ENCODE assay signal across 9 mouse cellular contexts in genomic region chr9:7602982-7603742, GRCm38 (mm10). TPM values are rescaled to one million over a fixed set of nuclear protein-coding genes. Genes with fewer than 3 reads are reported as not detected.
DNase-seq lines count a peak whose midpoint lies in the region; ATAC-seq and TF ChIP-seq lines count a peak whose summit lies in the region.
"Had no signal": no experiment of that assay in that cellular context is flagged by ENCODE, and none has a peak within 500 bp of the region (broad histone marks: within the 10 kb centered on the region; RNA-seq: fewer than 3 reads in every experiment).

No protein-coding gene starts in this region.

- no peak overlapping the region for H3K4me3 ChIP-seq in MEL (ENCODE audit: control insufficient read depth in 1 of 2, insufficient read depth in 1 of 2, low read depth in 2 of 2, low read length in 2 of 2)
- H3K4me3 ChIP-seq in forebrain, embryonic 11.5 days (ENCODE audit: low read depth, low read length) = no peak overlapping the region
- H3K4me3 ChIP-seq in hindbrain, embryonic 16.5 days (ENCODE audit: low read length) = no peak overlapping the region

- no peak overlapping the region for H3K27ac ChIP-seq in MEL (ENCODE audit: control insufficient read depth, low read depth, low read length)
- H3K27ac ChIP-seq in forebrain, embryonic 11.5 days (ENCODE audit: low read depth, low read length) = no peak overlapping the region
- no peak overlapping the region for H3K27ac ChIP-seq in hindbrain, embryonic 16.5 days (ENCODE audit: low read depth, low read length)

- no peak overlapping the region for H3K4me2 ChIP-seq in forebrain, embryonic 11.5 days (ENCODE audit: low read depth, low read length, severe bottlenecking)
- H3K4me2 ChIP-seq in hindbrain, embryonic 16.5 days (ENCODE audit: low read length) = no peak overlapping the region

- TF ChIP-seq RAD21 in MEL (IDR thresholded peaks at IDR 0.05; ENCODE audit: low read depth, low read length) = no peak; the same call in none of the 2 replicates

- peak; percentile 83 for ATAC-seq in forebrain, embryonic 11.5 days (replicated peaks; ENCODE audit: low FRiP score)
- ATAC-seq in hindbrain, embryonic 16.5 days = peak; percentile 64
- ATAC-seq in megakaryocyte-erythroid progenitor cell, adult 5-6 weeks (replicated peaks; ENCODE audit: low FRiP score, low TSS enrichment, poor library complexity, severe bottlenecking) = peak; percentile 90

- no peaks in the 10 kb centered on the region for H3K9me3 ChIP-seq in MEL (replicated peaks; ENCODE audit: insufficient read depth, low read length)
- no peaks in the 10 kb centered on the region for H3K9me3 ChIP-seq in forebrain, embryonic 11.5 days (ENCODE audit: control insufficient read depth, low read length)
- no peaks in the 10 kb centered on the region for H3K9me3 ChIP-seq in hindbrain, embryonic 16.5 days (ENCODE audit: control insufficient read depth, low read length)

- no peaks in the 10 kb centered on the region for H3K36me3 ChIP-seq in MEL (ENCODE audit: control insufficient read depth in 1 of 2, insufficient read depth in 2 of 2, low read length in 2 of 2)
- no peaks in the 10 kb centered on the region for H3K36me3 ChIP-seq in forebrain, embryonic 11.5 days (ENCODE audit: control insufficient read depth, insufficient read depth, low read length)
- no peaks in the 10 kb centered on the region for H3K36me3 ChIP-seq in hindbrain, embryonic 16.5 days (ENCODE audit: control insufficient read depth, insufficient read depth, low read length)

- TF ChIP-seq EP300 in MEL (IDR thresholded peaks at IDR 0.05; ENCODE audit: low read depth in 1 of 2, low read length in 2 of 2) = no peak

- no peaks in the 10 kb centered on the region for H3K4me1 ChIP-seq in MEL (ENCODE audit: control insufficient read depth in 1 of 2, insufficient read depth in 2 of 2, low read length in 2 of 2)
- no peaks in the 10 kb centered on the region for H3K4me1 ChIP-seq in forebrain, embryonic 11.5 days (replicated peaks; ENCODE audit: control insufficient read depth, insufficient read depth, low read length)
- H3K4me1 ChIP-seq in hindbrain, embryonic 16.5 days (ENCODE audit: control insufficient read depth, insufficient read depth, low read depth, low read length) = no peaks in the 10 kb centered on the region

- peak; percentile 95 to 100 (median 99) for TF ChIP-seq CTCF in MEL (IDR thresholded peaks at IDR 0.05 in 2 of 3, conservative IDR thresholded peaks at IDR 0.05 in 1 of 3; ENCODE audit: control insufficient read depth in 1 of 3, insufficient read depth in 1 of 3, low read depth in 2 of 3, low read length in 3 of 3, poor library complexity in 1 of 3, severe bottlenecking in 1 of 3)

- TF ChIP-seq POLR2A in MEL (IDR thresholded peaks at IDR 0.05; ENCODE audit: control insufficient read depth in 1 of 2, insufficient read depth in 1 of 2, low read depth in 1 of 2, low read length in 2 of 2, poor library complexity in 1 of 2) = no peak

- H3K79me2 ChIP-seq in MEL (ENCODE audit: control insufficient read depth, insufficient read depth, low read length, poor library complexity) = no peaks in the 10 kb centered on the region

- H3K27me3 ChIP-seq in MEL (ENCODE audit: control insufficient read depth in 1 of 2, insufficient read depth in 2 of 2, low read length in 2 of 2) = peaks cover 0 to 3% of the 10 kb centered on the region in 2 experiments; a peak in 1 of 4 replicates
- H3K27me3 ChIP-seq in forebrain, embryonic 11.5 days (ENCODE audit: control insufficient read depth, insufficient read depth, low read length) = no peaks in the 10 kb centered on the region
- H3K27me3 ChIP-seq in hindbrain, embryonic 16.5 days (replicated peaks; ENCODE audit: control insufficient read depth, insufficient read depth, low read length) = no peaks in the 10 kb centered on the region

- DNase-seq in MEL (ENCODE audit: low read depth, low spot score) = peak; percentile 86
- DNase-seq in brain, embryonic 18.5 days (ENCODE audit: low read depth, low spot score) = peak; percentile 32
- peak; percentile 79 for DNase-seq in forebrain, embryonic 11.5 days (ENCODE audit: low spot score)
- peak; percentile 65 to 82 for DNase-seq in layer of hippocampus, postnatal 25 days (ENCODE audit: extremely low spot score in 1 of 2, low spot score in 1 of 2)
- DNase-seq in right cerebral cortex, postnatal 14 days = peak; percentile 75
- peak; percentile 43 for DNase-seq in yolk sac, embryonic 10.5 days (ENCODE audit: low spot score)

- WGBS in forebrain, embryonic 11.5 days = 4% methylated on average over 3 of the region's 3 CpGs
- 4% methylated on average over 3 of the region's 3 CpGs for WGBS in hindbrain, embryonic 16.5 days

- H3K9ac ChIP-seq in MEL (ENCODE audit: control insufficient read depth, low read depth, low read length, poor library complexity, severe bottlenecking) = no peak overlapping the region
- H3K9ac ChIP-seq in forebrain, embryonic 11.5 days (ENCODE audit: low read length) = no peak overlapping the region
- H3K9ac ChIP-seq in hindbrain, embryonic 16.5 days (ENCODE audit: low read depth, low read length) = no peak overlapping the region

TF ChIP-seq in MEL, 35 proteins besides CTCF, POLR2A, EP300 and RAD21 (continues in another document):
- TF ChIP-seq ZC3H11A (IDR thresholded peaks at IDR 0.05; ENCODE audit: low read depth, low read length) = peak; percentile 95
- no peak for TF ChIP-seq NELFE (IDR thresholded peaks at IDR 0.05; ENCODE audit: low read depth, low read length)
- no peak for TF ChIP-seq MXI1 (IDR thresholded peaks at IDR 0.05; ENCODE audit: low read depth, low read length)
- TF ChIP-seq POLR2AphosphoS2 (IDR thresholded peaks at IDR 0.05; ENCODE audit: low read length) = no peak
- no peak for TF ChIP-seq MYB (IDR thresholded peaks at IDR 0.05; ENCODE audit: low read depth, low read length)
- TF ChIP-seq MAX (IDR thresholded peaks at IDR 0.05; ENCODE audit: low read length) = peak; percentile 32; the same call in 1 of the 2 replicates
- TF ChIP-seq TCF12 (IDR thresholded peaks at IDR 0.05; ENCODE audit: low read depth, low read length) = no peak
- no peak for TF ChIP-seq KAT2A (conservative IDR thresholded peaks at IDR 0.05; ENCODE audit: low read depth, low read length)
- TF ChIP-seq MAZ (IDR thresholded peaks at IDR 0.05; ENCODE audit: low read depth, low read length) = no peak
- 0 out of 2 replicates have a peak, but pooled peaks have one; percentile 31 for TF ChIP-seq TBP (IDR thresholded peaks at IDR 0.05; ENCODE audit: low read depth, low read length)
- no peak for TF ChIP-seq CHD2 (IDR thresholded peaks at IDR 0.05; ENCODE audit: low read length)
- no peak for TF ChIP-seq ZNF384 (IDR thresholded peaks at IDR 0.05; ENCODE audit: low read depth, low read length)
- TF ChIP-seq MEF2A (IDR thresholded peaks at IDR 0.05; ENCODE audit: extremely low read depth, insufficient replicate concordance, low read depth, low read length, poor library complexity, severe bottlenecking) = no peak
- TF ChIP-seq MAFK (IDR thresholded peaks at IDR 0.05; ENCODE audit: borderline replicate concordance, low read depth, low read length) = no peak
- peak; percentile 36; the same call in 1 of the 2 replicates for TF ChIP-seq SIN3A (IDR thresholded peaks at IDR 0.05; ENCODE audit: low read length)
- TF ChIP-seq JUND (IDR thresholded peaks at IDR 0.05; ENCODE audit: low read depth, low read length) = no peak
- TF ChIP-seq MYC (IDR thresholded peaks at IDR 0.05; ENCODE audit: low read depth, low read length) = peak; percentile 61; the same call in 1 of the 2 replicates
- TF ChIP-seq E2F4 (IDR thresholded peaks at IDR 0.05; ENCODE audit: borderline replicate concordance, low read depth, low read length) = no peak
- no peak for TF ChIP-seq RCOR1 (IDR thresholded peaks at IDR 0.05; ENCODE audit: low read depth, low read length)
- TF ChIP-seq GATA1 (IDR thresholded peaks at IDR 0.05; ENCODE audit: low read depth, low read length) = no peak
- no peak for TF ChIP-seq TAL1 (IDR thresholded peaks at IDR 0.05; ENCODE audit: low read length)
- TF ChIP-seq ELF1 (IDR thresholded peaks at IDR 0.05; ENCODE audit: low read depth, low read length) = 0 out of 2 replicates have a peak, but pooled peaks have one; percentile 7
- TF ChIP-seq POLR2AphosphoS5 (IDR thresholded peaks at IDR 0.05; ENCODE audit: borderline replicate concordance, low read depth, low read length) = no peak
- TF ChIP-seq BHLHE40 (IDR thresholded peaks at IDR 0.05; ENCODE audit: borderline replicate concordance, low read depth, low read length) = 0 out of 2 replicates have a peak, but pooled peaks have one; percentile 43

RNA-seq across cellular contexts. Expression of gene Mmp20, which starts 24.9 kb away (rescaled TPM):
- not detected in 2 replicates for total RNA-seq in MEL (2012; rRNA removed)
- polyA plus RNA-seq in MEL (2012; ENCODE audit: insufficient read depth in 1 of 2, insufficient read length in 2 of 2, low read depth in 1 of 2, low replicate concordance in 2 of 2, missing spikeins in 1 of 2) = not detected
- polyA plus RNA-seq in forebrain, embryonic 11.5 days (2014; fragmentation: Nextera tagmentation; extraction: Ambion mirVana) = not detected in 2 replicates
- not detected in 2 replicates for polyA plus RNA-seq in hindbrain, embryonic 16.5 days (2015; fragmentation: Nextera tagmentation; extraction: Ambion mirVana)
- total RNA-seq in layer of hippocampus, postnatal 25 days (2021) = not detected
- total RNA-seq in megakaryocyte-erythroid progenitor cell, adult 5-6 weeks (2014; fragmentation: Nextera tagmentation) = not detected in 2 replicates
- total RNA-seq in megakaryocyte-erythroid progenitor cell, adult 5-6 weeks (2017) = not detected in 2 replicates
- polyA plus RNA-seq: liver, embryonic 16.5 days had no signal

RNA-seq across cellular contexts. Expression of gene Mmp27, which starts 32.0 kb away (rescaled TPM):
- total RNA-seq in MEL (2012; rRNA removed) = 0.27 TPM in 1 of 2 replicates, not detected in the other
- not detected for polyA plus RNA-seq in MEL (2012; ENCODE audit: insufficient read depth in 1 of 2, insufficient read length in 2 of 2, low read depth in 1 of 2, low replicate concordance in 2 of 2, missing spikeins in 1 of 2)
- polyA plus RNA-seq in forebrain, embryonic 11.5 days (2014; fragmentation: Nextera tagmentation; extraction: Ambion mirVana) = not detected in 2 replicates
- polyA plus RNA-seq in hindbrain, embryonic 16.5 days (2015; fragmentation: Nextera tagmentation; extraction: Ambion mirVana) = not detected in 2 replicates
- total RNA-seq in layer of hippocampus, postnatal 25 days (2021) = not detected
- 0.20 TPM in 1 of 2 replicates, not detected in the other for total RNA-seq in megakaryocyte-erythroid progenitor cell, adult 5-6 weeks (2014; fragmentation: Nextera tagmentation)
- total RNA-seq in megakaryocyte-erythroid progenitor cell, adult 5-6 weeks (2017) = 0.80 and 0.95 TPM in 2 replicates

RNA-seq across cellular contexts. Expression of gene Mmp8, which starts 44.9 kb away (rescaled TPM):
- not detected in 2 replicates for total RNA-seq in MEL (2012; rRNA removed)
- polyA plus RNA-seq in MEL (2012; ENCODE audit: insufficient read depth in 1 of 2, insufficient read length in 2 of 2, low read depth in 1 of 2, low replicate concordance in 2 of 2, missing spikeins in 1 of 2) = not detected
- not detected in 2 replicates for polyA plus RNA-seq in forebrain, embryonic 11.5 days (2014; fragmentation: Nextera tagmentation; extraction: Ambion mirVana)
- polyA plus RNA-seq in hindbrain, embryonic 16.5 days (2015; fragmentation: Nextera tagmentation; extraction: Ambion mirVana) = 0.20 and 0.24 TPM in 2 replicates
- not detected for total RNA-seq in layer of hippocampus, postnatal 25 days (2021)
- total RNA-seq in megakaryocyte-erythroid progenitor cell, adult 5-6 weeks (2014; fragmentation: Nextera tagmentation) = 0.35 TPM in 1 of 2 replicates, not detected in the other
- total RNA-seq in megakaryocyte-erythroid progenitor cell, adult 5-6 weeks (2017) = 3.4 TPM in 1 of 2 replicates, not detected in the other

Comparison
In these comparisons a context has a peak if more than half of its experiments do, and no peak if none do; other contexts are left out.
1. DNase-seq: peak in every context shown above with its lines; median percentile 86 in MEL; 79 in forebrain, embryonic 11.5 days; 75 in right cerebral cortex, postnatal 14 days; 74 in layer of hippocampus, postnatal 25 days; 43 in yolk sac, embryonic 10.5 days; 32 in brain, embryonic 18.5 days.